ENCODE assay signal across 10 mouse cellular contexts in the genomic region with DNA sequence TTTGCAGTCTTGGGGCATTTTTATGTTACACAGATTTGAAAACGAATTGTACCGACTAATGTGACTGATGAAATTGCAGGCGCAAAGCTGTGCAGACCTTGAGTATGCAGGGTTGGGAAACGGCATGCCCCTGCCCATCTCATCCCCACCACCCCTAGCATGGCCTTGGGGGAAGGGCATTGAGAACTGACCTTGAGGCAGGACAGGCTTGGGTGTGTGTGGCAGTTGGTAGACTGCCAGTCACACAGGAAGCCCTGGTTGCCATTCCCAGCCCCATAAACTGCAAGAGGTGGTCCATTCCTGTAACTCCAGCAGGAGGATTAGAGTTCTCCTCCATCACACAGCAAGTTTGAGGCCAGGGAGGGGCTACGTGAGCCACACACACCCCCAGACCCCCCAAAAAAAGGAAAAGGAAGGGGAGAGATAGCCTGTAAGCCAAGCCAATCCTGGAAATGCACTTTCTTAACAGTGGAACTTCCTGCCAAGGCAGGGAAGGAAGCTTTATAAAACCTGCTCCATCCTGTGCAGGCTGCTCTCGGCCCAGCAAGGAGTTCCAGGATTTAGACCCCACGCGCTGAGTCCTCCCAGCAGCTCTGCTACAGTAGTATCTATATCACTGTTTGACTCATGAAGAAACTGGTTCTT.
DNase-seq lines count a peak whose midpoint lies in the region; ATAC-seq and TF ChIP-seq lines count a peak whose summit lies in the region.
"Had no signal": no experiment of that assay in that cellular context is flagged by ENCODE, and none has a peak within 500 bp of the region (broad histone marks: within the 10 kb centered on the region; RNA-seq: fewer than 3 reads in every experiment).

No protein-coding gene starts in this region.

- no peaks in the 10 kb centered on the region for H3K9me3 ChIP-seq in liver, embryonic 12.5 days (replicated peaks)
- H3K9me3 ChIP-seq in ES-E14 (ENCODE audit: control insufficient read depth, insufficient read depth, low read depth, low read length) = no peaks in the 10 kb centered on the region
- H3K9me3 ChIP-seq in heart, embryonic 15.5 days (replicated peaks) = no peaks in the 10 kb centered on the region
- H3K9me3 ChIP-seq: forebrain, embryonic 15.5 days had no signal

- no peak for ATAC-seq in liver, embryonic 12.5 days
- ATAC-seq in heart, embryonic 15.5 days (replicated peaks; ENCODE audit: insufficient number of reproducible peaks, insufficient read depth, low FRiP score, low read depth) = 0 out of 2 replicates have a peak, but pooled peaks have one; percentile 29
- ATAC-seq: forebrain, embryonic 15.5 days had no signal

- no peak overlapping the region for H3K9ac ChIP-seq in liver, adult 2 months (ENCODE audit: low read depth, low read length)
- no peak overlapping the region for H3K9ac ChIP-seq in liver, embryonic 12.5 days
- H3K9ac ChIP-seq in ES-E14 (ENCODE audit: insufficient read depth, low read depth, low read length, poor library complexity, severe bottlenecking) = peak overlapping the region; percentile 0; the same call in 1 of the 2 replicates
- H3K9ac ChIP-seq in heart, embryonic 15.5 days = no peak overlapping the region
- H3K9ac ChIP-seq: forebrain, embryonic 15.5 days had no signal

- H3K79me2 ChIP-seq in liver, adult 2 months (ENCODE audit: control insufficient read depth, insufficient read depth, low read length) = peaks cover 48% of the 10 kb centered on the region

- intact Hi-C loops in gastrocnemius, adult 2 months (cut with DNase I) = no loop called here

- 71% methylated on average over 8 of the region's 8 CpGs for WGBS in liver, adult 2 months
- 77% methylated on average over 8 of the region's 8 CpGs for WGBS in liver, embryonic 12.5 days (ENCODE audit: insufficient replicate concordance)
- 74% methylated on average over 8 of the region's 8 CpGs for WGBS in heart, embryonic 15.5 days

- no peak overlapping the region for H3K4me2 ChIP-seq in liver, embryonic 12.5 days
- H3K4me2 ChIP-seq in heart, embryonic 15.5 days = no peak overlapping the region
- H3K4me2 ChIP-seq: forebrain, embryonic 15.5 days had no signal

- H3K4me1 ChIP-seq in liver, adult 2 months (ENCODE audit: control insufficient read depth, insufficient read depth, low read length) = peaks cover 5% of the 10 kb centered on the region
- peaks cover 10% of the 10 kb centered on the region; the same call in 1 of the 2 replicates for H3K4me1 ChIP-seq in liver, embryonic 12.5 days
- H3K4me1 ChIP-seq in ES-E14 (ENCODE audit: control insufficient read depth in 2 of 2, insufficient read depth in 2 of 2, low read length in 2 of 2, poor library complexity in 1 of 2) = peaks cover 45 to 53% of the 10 kb centered on the region in 2 experiments
- peaks cover 32% of the 10 kb centered on the region for H3K4me1 ChIP-seq in heart, embryonic 15.5 days (replicated peaks)

- no peak for TF ChIP-seq POLR2A in liver, adult 2 months (IDR thresholded peaks at IDR 0.05; ENCODE audit: extremely low read depth, insufficient read depth, low read length)

- no peaks in the 10 kb centered on the region; the same call in 1 of the 2 replicates for H3K36me3 ChIP-seq in liver, adult 2 months (ENCODE audit: control insufficient read depth, insufficient read depth, low read length)
- H3K36me3 ChIP-seq in liver, embryonic 12.5 days = no peaks in the 10 kb centered on the region
- H3K36me3 ChIP-seq in ES-E14 (ENCODE audit: control insufficient read depth, insufficient read depth, low read length, poor library complexity, severe bottlenecking) = 0 out of 2 replicates have a peak, but pooled peaks cover 1% of the 10 kb centered on the region
- H3K36me3 ChIP-seq in heart, embryonic 15.5 days = no peaks in the 10 kb centered on the region
- H3K36me3 ChIP-seq: forebrain, embryonic 15.5 days had no signal

- DNase-seq in gastrocnemius, adult 2 months = no peak
- no peak for DNase-seq in gastrocnemius, postnatal 25 days
- no peak for DNase-seq in liver, adult 2 months (ENCODE audit: extremely low read depth, low read depth, low spot score)
- no peak for DNase-seq in ES-E14 (ENCODE audit: low read depth, low spot score)
- DNase-seq in cerebellum, postnatal 36 days = no peak
- DNase-seq in thymus, postnatal 14 days = no peak
- DNase-seq: embryo, embryonic 11 days had no signal

- in situ Hi-C loops in ES-E14 (cut with MboI; ENCODE audit: low sequenced_read_pairs in 2 of 2, unreplicated experiment in 2 of 2) = no loop called here

- no peak overlapping the region for H3K4me3 ChIP-seq in gastrocnemius, adult 2 months
- no peak overlapping the region for H3K4me3 ChIP-seq in liver, adult 2 months (ENCODE audit: insufficient read depth, low read depth, low read length)
- no peak overlapping the region for H3K4me3 ChIP-seq in liver, embryonic 12.5 days
- H3K4me3 ChIP-seq in ES-E14 (ENCODE audit: insufficient read depth in 1 of 2, low read depth in 1 of 2, low read length in 2 of 2, poor library complexity in 1 of 2, severe bottlenecking in 1 of 2) = peak overlapping the region in 1 of 2 experiments; percentile 21; a peak in 2 of 4 replicates
- H3K4me3 ChIP-seq in heart, embryonic 15.5 days = no peak overlapping the region
- H3K4me3 ChIP-seq: forebrain, embryonic 15.5 days had no signal

- TF ChIP-seq CTCF in gastrocnemius, adult 2 months (IDR thresholded peaks at IDR 0.05) = no peak
- no peak for TF ChIP-seq CTCF in liver, adult 2 months (IDR thresholded peaks at IDR 0.05; ENCODE audit: low read depth, low read length)

- no peaks in the 10 kb centered on the region for H3K27me3 ChIP-seq in liver, adult 2 months (ENCODE audit: control insufficient read depth, insufficient read depth, low read length)
- no peaks in the 10 kb centered on the region for H3K27me3 ChIP-seq in liver, embryonic 12.5 days (replicated peaks)
- H3K27me3 ChIP-seq in heart, embryonic 15.5 days = no peaks in the 10 kb centered on the region
- H3K27me3 ChIP-seq: forebrain, embryonic 15.5 days had no signal

- peak overlapping the region; percentile 77 for H3K27ac ChIP-seq in gastrocnemius, adult 2 months
- H3K27ac ChIP-seq in liver, adult 2 months (replicated peaks; ENCODE audit: insufficient read depth, low read depth, low read length) = peak overlapping the region; percentile 52
- no peak overlapping the region for H3K27ac ChIP-seq in liver, embryonic 12.5 days
- peak overlapping the region; percentile 96 for H3K27ac ChIP-seq in ES-E14 (ENCODE audit: insufficient read depth, low read depth, low read length, poor library complexity, severe bottlenecking)
- peak overlapping the region; percentile 54 for H3K27ac ChIP-seq in heart, embryonic 15.5 days
- H3K27ac ChIP-seq: forebrain, embryonic 15.5 days had no signal

TF ChIP-seq in ES-E14, 5 proteins besides CTCF, POLR2A, EP300 and RAD21:
- TF ChIP-seq ZNF384 (IDR thresholded peaks at IDR 0.05; ENCODE audit: low read depth, low read length) (no peak), CHD2 (IDR thresholded peaks at IDR 0.05; ENCODE audit: low read depth, low read length) (no peak), MAFK (IDR thresholded peaks at IDR 0.05; ENCODE audit: insufficient read depth, low read depth, low read length) (no peak), ZC3H11A (IDR thresholded peaks at IDR 0.05; ENCODE audit: borderline replicate concordance, low read depth, low read length) (no peak), HCFC1 (IDR thresholded peaks at IDR 0.05; ENCODE audit: borderline replicate concordance, insufficient read depth, low read length) (no peak)
